ENCODE assay signal across 20 mouse cellular contexts in genomic region chr13:79654646-79655045, GRCm38 (mm10).
"Had no signal": no experiment of that assay in that cellular context is flagged by ENCODE, and none has a peak within 500 bp of the region (broad histone marks: within the 10 kb centered on the region; RNA-seq: fewer than 3 reads in every experiment).

No protein-coding gene starts in this region.

- H3K9ac ChIP-seq: kidney, embryonic 15.5 days; liver, embryonic 13.5 days; midbrain, embryonic 15.5 days; neural tube, embryonic 12.5 days; neural tube, embryonic 15.5 days; stomach, embryonic 15.5 days had no signal

- H3K9me3 ChIP-seq: kidney, embryonic 15.5 days; midbrain, embryonic 10.5 days; midbrain, embryonic 15.5 days; neural tube, embryonic 12.5 days; neural tube, embryonic 15.5 days; stomach, embryonic 15.5 days had no signal

- H3K4me1 ChIP-seq: kidney, embryonic 15.5 days; liver, embryonic 13.5 days; megakaryocyte, embryonic 14.5 days; midbrain, embryonic 10.5 days; midbrain, embryonic 15.5 days; neural tube, embryonic 12.5 days; neural tube, embryonic 15.5 days; stomach, embryonic 15.5 days had no signal

- H3K36me3 ChIP-seq: kidney, embryonic 15.5 days; liver, embryonic 13.5 days; midbrain, embryonic 10.5 days; midbrain, embryonic 15.5 days; neural tube, embryonic 12.5 days; neural tube, embryonic 15.5 days; stomach, embryonic 15.5 days had no signal

- H3K27ac ChIP-seq: kidney, embryonic 15.5 days; left cerebral cortex, adult 2 months; liver, embryonic 13.5 days; midbrain, embryonic 10.5 days; midbrain, embryonic 15.5 days; neural tube, embryonic 12.5 days; neural tube, embryonic 15.5 days; stomach, embryonic 15.5 days had no signal

- ATAC-seq: lung, postnatal 0 days; midbrain, embryonic 15.5 days had no signal

- H3K27me3 ChIP-seq: kidney, embryonic 15.5 days; liver, embryonic 13.5 days; megakaryocyte, embryonic 14.5 days; midbrain, embryonic 15.5 days; neural tube, embryonic 12.5 days; neural tube, embryonic 15.5 days; stomach, embryonic 15.5 days had no signal

- DNase-seq: kidney, adult 8-10 months; kidney, postnatal 10 days; kidney, postnatal 36 days; layer of hippocampus, postnatal 36 days; liver, embryonic 13.5 days; lung, adult 2 months; lung, postnatal 36 days; retina, postnatal 1 day; right cerebral cortex, postnatal 25 days; spleen, adult 18-20 months; thymus, postnatal 25 days had no signal

- H3K4me3 ChIP-seq: kidney, embryonic 15.5 days; left cerebral cortex, adult 2 months; liver, embryonic 13.5 days; megakaryocyte, embryonic 14.5 days; midbrain, embryonic 10.5 days; midbrain, embryonic 15.5 days; neural tube, embryonic 12.5 days; neural tube, embryonic 15.5 days; stomach, embryonic 15.5 days had no signal

- H3K4me2 ChIP-seq: kidney, embryonic 15.5 days; liver, embryonic 13.5 days; midbrain, embryonic 15.5 days; neural tube, embryonic 12.5 days; neural tube, embryonic 15.5 days; stomach, embryonic 15.5 days had no signal
